Comparison of ENCODE assay signal across 14 mouse cellular contexts in the genomic region with DNA sequence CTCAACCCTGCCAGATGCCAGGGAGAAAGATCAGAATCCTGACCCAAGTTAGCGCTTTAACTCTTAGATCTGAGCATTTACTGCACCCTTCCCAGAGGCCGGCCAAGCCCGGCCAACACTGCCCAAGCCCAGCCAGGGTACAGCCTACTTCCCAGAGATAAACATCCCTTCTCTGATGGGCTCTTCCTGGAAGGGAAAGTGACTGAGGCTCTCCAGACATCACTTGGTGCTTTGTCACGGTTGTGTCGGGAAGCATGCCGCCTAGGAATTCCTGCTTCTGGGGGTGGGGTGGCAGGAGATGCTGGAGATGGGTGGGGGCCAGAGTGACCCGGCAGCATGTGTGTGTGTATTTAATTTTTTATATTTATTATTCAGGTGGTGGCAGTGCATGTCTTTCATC. TPM values are rescaled to one million over a fixed set of nuclear protein-coding genes. Genes with fewer than 3 reads are reported as not detected.
A peak's percentile ranks its signal among the peaks of the same experiment; 100 is the strongest.
DNase-seq lines count a peak whose midpoint lies in the region; ATAC-seq and TF ChIP-seq lines count a peak whose summit lies in the region.
"Had no signal": no experiment of that assay in that cellular context is flagged by ENCODE, and none has a peak within 500 bp of the region (broad histone marks: within the 10 kb centered on the region; RNA-seq: fewer than 3 reads in every experiment).

No protein-coding gene starts in this region.

- no peaks in the 10 kb centered on the region for H3K27me3 ChIP-seq in heart, embryonic 13.5 days (replicated peaks)
- H3K27me3 ChIP-seq in liver, embryonic 15.5 days = no peaks in the 10 kb centered on the region
- H3K27me3 ChIP-seq in small intestine, adult 2 months (ENCODE audit: control insufficient read depth, insufficient read depth, low read length) = no peaks in the 10 kb centered on the region
- H3K27me3 ChIP-seq: neural tube, embryonic 13.5 days had no signal

- no peak overlapping the region for H3K9ac ChIP-seq in heart, embryonic 13.5 days
- H3K9ac ChIP-seq in liver, embryonic 15.5 days = no peak overlapping the region
- H3K9ac ChIP-seq: neural tube, embryonic 13.5 days had no signal

- H3K36me3 ChIP-seq in heart, embryonic 13.5 days = peaks cover 29% of the 10 kb centered on the region
- H3K36me3 ChIP-seq in liver, embryonic 15.5 days (replicated peaks) = peaks cover 55% of the 10 kb centered on the region
- peaks cover 11% of the 10 kb centered on the region for H3K36me3 ChIP-seq in small intestine, adult 2 months (ENCODE audit: control insufficient read depth, insufficient read depth, low read length)

- no peak for TF ChIP-seq CTCF in small intestine, adult 2 months (IDR thresholded peaks at IDR 0.05; ENCODE audit: extremely low read depth, insufficient read length, insufficient replicate concordance, low read depth, low read length)

- peak overlapping the region; percentile 58 for H3K27ac ChIP-seq in heart, embryonic 13.5 days (replicated peaks)
- no peak overlapping the region for H3K27ac ChIP-seq in liver, embryonic 15.5 days (replicated peaks)
- peak overlapping the region; percentile 24 for H3K27ac ChIP-seq in small intestine, adult 2 months (ENCODE audit: insufficient read depth, low read depth, low read length)
- H3K27ac ChIP-seq: neural tube, embryonic 13.5 days had no signal

- 23% methylated on average over 7 of the region's 7 CpGs for WGBS in heart, embryonic 13.5 days
- WGBS in liver, embryonic 15.5 days (ENCODE audit: insufficient replicate concordance) = 76% methylated on average over 7 of the region's 7 CpGs
- 48% methylated on average over 7 of the region's 7 CpGs for WGBS in small intestine, adult 2 months

- no peak for DNase-seq in heart, postnatal 4 days
- DNase-seq in liver = no peak
- peak; percentile 34 to 73 for DNase-seq in kidney, postnatal 25 days
- no peak for DNase-seq in layer of hippocampus, adult 18-20 months (ENCODE audit: low spot score in 2 of 2)
- DNase-seq: cerebellum, adult 11-12 months; gastrocnemius, postnatal 25 days had no signal

- H3K9me3 ChIP-seq in heart, embryonic 13.5 days = no peaks in the 10 kb centered on the region
- no peaks in the 10 kb centered on the region; the same call in 1 of the 2 replicates for H3K9me3 ChIP-seq in liver, embryonic 15.5 days (replicated peaks)
- H3K9me3 ChIP-seq: neural tube, embryonic 13.5 days had no signal

- peaks cover 54% of the 10 kb centered on the region for H3K4me1 ChIP-seq in heart, embryonic 13.5 days
- peaks cover 56% of the 10 kb centered on the region for H3K4me1 ChIP-seq in liver, embryonic 15.5 days (replicated peaks)
- peaks cover 30% of the 10 kb centered on the region for H3K4me1 ChIP-seq in small intestine, adult 2 months (ENCODE audit: control insufficient read depth, insufficient read depth, insufficient read length, low read length)

- no peak overlapping the region for H3K4me3 ChIP-seq in heart, embryonic 13.5 days
- no peak overlapping the region for H3K4me3 ChIP-seq in liver, embryonic 15.5 days (replicated peaks)
- no peak overlapping the region for H3K4me3 ChIP-seq in small intestine, adult 2 months (ENCODE audit: low read depth, low read length)
- H3K4me3 ChIP-seq: neural tube, embryonic 13.5 days had no signal

- no peak overlapping the region for H3K4me2 ChIP-seq in heart, embryonic 13.5 days
- no peak overlapping the region for H3K4me2 ChIP-seq in liver, embryonic 15.5 days
- H3K4me2 ChIP-seq: neural tube, embryonic 13.5 days had no signal

- TF ChIP-seq POLR2A in small intestine, adult 2 months (IDR thresholded peaks at IDR 0.05; ENCODE audit: low read depth, low read length) = no peak

- 0 out of 2 replicates have a peak, but pooled peaks have one; percentile 22 for ATAC-seq in heart, embryonic 13.5 days (ENCODE audit: extremely low read depth, insufficient number of reproducible peaks, low FRiP score, low TSS enrichment)
- ATAC-seq in liver, embryonic 15.5 days (ENCODE audit: insufficient read depth) = 0 out of 2 replicates have a peak, but pooled peaks have one; percentile 10
- ATAC-seq: activated CD4-positive, CD25-positive, alpha-beta regulatory T cell, adult 4 months; CD4-positive, CD25-positive, alpha-beta regulatory T cell, adult 4 months; forebrain, embryonic 14.5 days had no signal

RNA-seq across cellular contexts. Expression of a gene that starts 11.6 kb away (rescaled TPM):
- polyA plus RNA-seq in heart, embryonic 13.5 days (2015; fragmentation: Nextera tagmentation; extraction: Ambion mirVana) = 24.0 and 26.1 TPM in 2 replicates
- total RNA-seq in heart, postnatal 4 days (2021) = 10 to 100 TPM; 18.7 to 20.7 TPM
- polyA plus RNA-seq in liver, embryonic 15.5 days (2015; fragmentation: Nextera tagmentation; extraction: Ambion mirVana) = 17.1 and 19.8 TPM in 2 replicates
- polyA plus RNA-seq in small intestine, adult 2 months (2012; rRNA removed) = 22.9 and 41.4 TPM in 2 replicates
- 10 to 100 TPM; 32.4 to 32.7 TPM for total RNA-seq in layer of hippocampus, adult 18-20 months (2021)

RNA-seq across cellular contexts. Expression of a gene that starts 30.3 kb away (rescaled TPM):
- 0.24 TPM in 1 of 2 replicates, not detected in the other for polyA plus RNA-seq in heart, embryonic 13.5 days (2015; fragmentation: Nextera tagmentation; extraction: Ambion mirVana)
- not detected for total RNA-seq in heart, postnatal 4 days (2021)
- polyA plus RNA-seq in liver, embryonic 15.5 days (2015; fragmentation: Nextera tagmentation; extraction: Ambion mirVana) = not detected in 2 replicates
- polyA plus RNA-seq in small intestine, adult 2 months (2012; rRNA removed) = not detected in 2 replicates
- not detected for total RNA-seq in layer of hippocampus, adult 18-20 months (2021)
- total RNA-seq: gastrocnemius, postnatal 25 days; megakaryocyte-erythroid progenitor cell, adult 5-6 weeks had no signal
- polyA plus RNA-seq: forebrain, embryonic 14.5 days had no signal

RNA-seq across cellular contexts. Expression of a gene that starts 55.9 kb away (rescaled TPM):
- 15.1 and 16.0 TPM in 2 replicates for polyA plus RNA-seq in heart, embryonic 13.5 days (2015; fragmentation: Nextera tagmentation; extraction: Ambion mirVana)
- total RNA-seq in heart, postnatal 4 days (2021) = 1 to 10 TPM; 9.1 to 9.9 TPM
- polyA plus RNA-seq in liver, embryonic 15.5 days (2015; fragmentation: Nextera tagmentation; extraction: Ambion mirVana) = 9.2 and 10.8 TPM in 2 replicates
- 2.6 and 3.1 TPM in 2 replicates for polyA plus RNA-seq in small intestine, adult 2 months (2012; rRNA removed)
- total RNA-seq in layer of hippocampus, adult 18-20 months (2021) = 10 to 100 TPM; 13.1 to 13.8 TPM

RNA-seq across cellular contexts. Expression of a gene that starts 56.1 kb away (rescaled TPM):
- polyA plus RNA-seq in heart, embryonic 13.5 days (2015; fragmentation: Nextera tagmentation; extraction: Ambion mirVana) = 43.9 and 46.5 TPM in 2 replicates
- 10 to 100 TPM; 25.2 to 27.3 TPM for total RNA-seq in heart, postnatal 4 days (2021)
- polyA plus RNA-seq in liver, embryonic 15.5 days (2015; fragmentation: Nextera tagmentation; extraction: Ambion mirVana) = 40.6 and 45.1 TPM in 2 replicates
- 19.1 and 33.4 TPM in 2 replicates for polyA plus RNA-seq in small intestine, adult 2 months (2012; rRNA removed)
- total RNA-seq in layer of hippocampus, adult 18-20 months (2021) = 10 to 100 TPM; 31.1 to 33.6 TPM

Comparison
In these comparisons a context has a peak if more than half of its experiments do, and no peak if none do; other contexts are left out.
1. DNase-seq: peak in kidney, postnatal 25 days (2 of 2); none in heart, postnatal 4 days (single experiment), liver (single experiment) and layer of hippocampus, adult 18-20 months (0 of 2).